Mouse (Mus musculus): ENCODE data around the gene S1pr2. TPM values are rescaled to one million over a fixed set of nuclear protein-coding genes. Genes with fewer than 3 reads are reported as not detected.

S1pr2 gene
- total and polyA plus RNA-seq, 3 experiments = 1.3 to 3.2 (median 2.0) TPM

- in situ Hi-C loops (cut with MboI; ENCODE audit: low pct_ligation_motif_present, low pct_unique_long_range_greater_than_20kb, low sequenced_read_pairs) = no loop called here
- Histone ChIP-seq H3K9me3 (replicated peaks; ENCODE audit: low read length) (no peaks in the 10 kb centered on the region), H3K79me2 (replicated peaks; ENCODE audit: control insufficient read depth, extremely low read depth, insufficient read depth, poor library complexity, severe bottlenecking) (no peaks in the 10 kb centered on the region)
Observed at GRCm38 (mm10) chr9:20986952-20987686, 10.5 kb upstream of the S1pr2 start.

GRCm38 (mm10) chr9:20983169-20983568 is 6.6 kb upstream of the S1pr2 start:
- H3K9ac ChIP-seq (ENCODE audit: insufficient read depth, low read depth) = peak overlapping the region; percentile 15; the same call in 1 of the 2 replicates
- peaks cover 5% of the 10 kb centered on the region for H3K27me3 ChIP-seq (replicated peaks)
- DNase-seq (ENCODE audit: extremely low read depth) = peak; percentile 76
- H3K4me1 ChIP-seq (ENCODE audit: control insufficient read depth in 1 of 2, insufficient read depth in 2 of 2) = peaks cover 16 to 61% of the 10 kb centered on the region in 2 experiments
- H3K79me2 ChIP-seq (replicated peaks; ENCODE audit: control insufficient read depth, extremely low read depth, insufficient read depth, poor library complexity, severe bottlenecking) = no peaks in the 10 kb centered on the region
- no peaks in the 10 kb centered on the region for H3K9me3 ChIP-seq (replicated peaks; ENCODE audit: low read length)
- peak overlapping the region in 1 of 3 experiments; percentile 33 for H3K4me3 ChIP-seq (replicated peaks in 1 of 3; ENCODE audit: low read depth in 2 of 3, low read length in 2 of 3, poor library complexity in 1 of 3)
- dilution Hi-C loops (cut with MboI; ENCODE audit: extremely low pct_ligation_motif_present, extremely low pct_unique_long_range_greater_than_20kb, low sequenced_read_pairs) = no loop called here
- peak overlapping the region; percentile 30; the same call in 1 of the 2 replicates for H3K4me2 ChIP-seq (ENCODE audit: insufficient read depth, low read depth, poor library complexity, severe bottlenecking)
- no peak overlapping the region for H3K27ac ChIP-seq (ENCODE audit: insufficient read depth, low read depth)
- H3K36me3 ChIP-seq (replicated peaks in 1 of 2; ENCODE audit: control insufficient read depth in 1 of 2, insufficient read depth in 1 of 2, low read length in 1 of 2) = no peaks in the 10 kb centered on the region
- in situ Hi-C loops (cut with MboI; ENCODE audit: low pct_ligation_motif_present, low pct_unique_long_range_greater_than_20kb, low sequenced_read_pairs) = no loop called here
- TF ChIP-seq EP300 (IDR thresholded peaks at IDR 0.05; ENCODE audit: low read length) = no peak; the same call in 1 of the 2 replicates
- TF ChIP-seq POLR2AphosphoS2 (IDR thresholded peaks at IDR 0.05; ENCODE audit: low read depth, low read length) = no peak
- TF ChIP-seq KAT2A (IDR thresholded peaks at IDR 0.05; ENCODE audit: insufficient replicate concordance, low read length) = no peak
- TF ChIP-seq MEF2A (IDR thresholded peaks at IDR 0.05; ENCODE audit: borderline replicate concordance, low read depth, low read length) = no peak
- TF ChIP-seq UBTF (IDR thresholded peaks at IDR 0.05; ENCODE audit: low read depth, low read length) = no peak
- peak; percentile 71 for TF ChIP-seq BHLHE40 (IDR thresholded peaks at IDR 0.05; ENCODE audit: low read depth, low read length)
- TF ChIP-seq JUN (IDR thresholded peaks at IDR 0.05; ENCODE audit: insufficient read depth, low read depth, low read length) = no peak
- TF ChIP-seq ZC3H11A (IDR thresholded peaks at IDR 0.05; ENCODE audit: low read depth, low read length) = no peak
- TF ChIP-seq TCF12 (IDR thresholded peaks at IDR 0.05; ENCODE audit: low read depth, low read length) = peak; percentile 30; the same call in 1 of the 2 replicates
- no peak for TF ChIP-seq MAZ (IDR thresholded peaks at IDR 0.05; ENCODE audit: low read depth, low read length)
- no peak for TF ChIP-seq MXI1 (IDR thresholded peaks at IDR 0.05; ENCODE audit: low read depth, low read length)
- TF ChIP-seq PAX5 (IDR thresholded peaks at IDR 0.05; ENCODE audit: low read length) = no peak
- TF ChIP-seq SMC3 (IDR thresholded peaks at IDR 0.05; ENCODE audit: low read depth, low read length) = no peak
- no peak for TF ChIP-seq RCOR1 (conservative IDR thresholded peaks at IDR 0.05; ENCODE audit: low read depth, low read length)
- 0 out of 2 replicates have a peak, but pooled peaks have one; percentile 26 for TF ChIP-seq TBP (conservative IDR thresholded peaks at IDR 0.05; ENCODE audit: low read depth, low read length)
- TF ChIP-seq CTCF (conservative IDR thresholded peaks at IDR 0.05 in 1 of 2, IDR thresholded peaks at IDR 0.05 in 1 of 2; ENCODE audit: low read depth in 2 of 2, low read length in 2 of 2) = no peak
- no peak for TF ChIP-seq JUND (conservative IDR thresholded peaks at IDR 0.05; ENCODE audit: low read depth, low read length)
- TF ChIP-seq ZNF384 (IDR thresholded peaks at IDR 0.05; ENCODE audit: low read depth, low read length) = no peak
- TF ChIP-seq CHD1 (IDR thresholded peaks at IDR 0.05; ENCODE audit: low read depth, low read length) = no peak
- no peak for TF ChIP-seq USF1 (IDR thresholded peaks at IDR 0.05; ENCODE audit: low read depth, low read length)
- TF ChIP-seq GABPA (IDR thresholded peaks at IDR 0.05; ENCODE audit: insufficient replicate concordance, low read depth, low read length) = no peak
- peak; percentile 89 for TF ChIP-seq ETS1 (conservative IDR thresholded peaks at IDR 0.05; ENCODE audit: low read depth, low read length)
- no peak for TF ChIP-seq ZMIZ1 (IDR thresholded peaks at IDR 0.05; ENCODE audit: low read depth, low read length)
- peak; percentile 80 for TF ChIP-seq ELF1 (IDR thresholded peaks at IDR 0.05; ENCODE audit: low read depth, low read length)
- TF ChIP-seq USF2 (conservative IDR thresholded peaks at IDR 0.05; ENCODE audit: low read depth, low read length) = no peak
- TF ChIP-seq POLR2A (IDR thresholded peaks at IDR 0.05; ENCODE audit: low read depth, low read length) = peak; percentile 36; the same call in 1 of the 2 replicates
- no peak for TF ChIP-seq SIN3A (IDR thresholded peaks at IDR 0.05; ENCODE audit: low read length)
- no peak for TF ChIP-seq ZKSCAN1 (IDR thresholded peaks at IDR 0.05; ENCODE audit: borderline replicate concordance, low read depth, low read length)
- peak; percentile 39; the same call in 1 of the 2 replicates for TF ChIP-seq HCFC1 (IDR thresholded peaks at IDR 0.05; ENCODE audit: low read depth, low read length)
- no peak for TF ChIP-seq NELFE (IDR thresholded peaks at IDR 0.05; ENCODE audit: low read depth, low read length)
- TF ChIP-seq MYC (IDR thresholded peaks at IDR 0.05; ENCODE audit: low read depth, low read length) = no peak; the same call in 1 of the 2 replicates
- no peak for TF ChIP-seq MAX (IDR thresholded peaks at IDR 0.05; ENCODE audit: low read length)

More at GRCm38 (mm10) chr9:20986952-20987686, 10.5 kb upstream of the S1pr2 start:
- peaks cover 11 to 43% of the 10 kb centered on the region in 2 experiments; a peak in 3 of 4 replicates for H3K4me1 ChIP-seq (ENCODE audit: control insufficient read depth in 1 of 2, insufficient read depth in 2 of 2)
- H3K9ac ChIP-seq (ENCODE audit: insufficient read depth, low read depth) = no peak overlapping the region
- peaks cover 2% of the 10 kb centered on the region for H3K27me3 ChIP-seq (replicated peaks)
- TF ChIP-seq GABPA (IDR thresholded peaks at IDR 0.05; ENCODE audit: insufficient replicate concordance, low read depth, low read length) = no peak
- dilution Hi-C loops (cut with MboI; ENCODE audit: extremely low pct_ligation_motif_present, extremely low pct_unique_long_range_greater_than_20kb, low sequenced_read_pairs) = no loop called here
- no peak overlapping the region for H3K4me3 ChIP-seq (replicated peaks in 1 of 3; ENCODE audit: low read depth in 2 of 3, low read length in 2 of 3, poor library complexity in 1 of 3)
- no peak overlapping the region for H3K4me2 ChIP-seq (ENCODE audit: insufficient read depth, low read depth, poor library complexity, severe bottlenecking)
- no peak for DNase-seq (ENCODE audit: extremely low read depth)
- no peak overlapping the region for H3K27ac ChIP-seq (ENCODE audit: insufficient read depth, low read depth)
- H3K36me3 ChIP-seq (replicated peaks in 1 of 2; ENCODE audit: control insufficient read depth in 1 of 2, insufficient read depth in 1 of 2, low read length in 1 of 2) = no peaks in the 10 kb centered on the region
